Mouse (Mus musculus) lung, embryonic 16.5 days (tissue): Measurements from ENCODE around the gene Ebp. TPM values are rescaled to one million over a fixed set of nuclear protein-coding genes. Genes with fewer than 3 reads are reported as not detected.
A peak's percentile ranks its signal among the peaks of the same experiment; 100 is the strongest.

Experiments
- ATAC-seq: fragments of 200-750 bp; cut with Nextera tagmentation; 2 replicates; pipeline ENCODE4 v1.8.0; 2017; ENCODE audit warnings: low read depth, mild to moderate bottlenecking, moderate library complexity
- H3K27ac ChIP-seq: fragments of 300-500 bp; sonication (generic); 2 replicates; pipeline ENCODE4 v1.5.1; 2014; ENCODE audit warnings: mild to moderate bottlenecking, control low read depth, low read length
- H3K27me3 ChIP-seq: fragments of 300-500 bp; sonication (generic); 2 replicates; pipeline ENCODE4 v1.6.1; 2014; ENCODE audit warnings: low read depth, low read length, mixed read lengths; ENCODE audit not compliant: control insufficient read depth, insufficient read depth
- H3K36me3 ChIP-seq: fragments of 300-500 bp; sonication (generic); 2 replicates; pipeline ENCODE4 v1.6.1; 2014; ENCODE audit warnings: low read length; ENCODE audit not compliant: control insufficient read depth, insufficient read depth
- H3K4me1 ChIP-seq: fragments of 300-500 bp; sonication (generic); replicated peaks from 2 replicates; pipeline ENCODE4 v1.6.1; 2014; ENCODE audit warnings: low read length, mixed read lengths; ENCODE audit not compliant: control insufficient read depth, insufficient read depth
- H3K4me2 ChIP-seq: fragments of 300-500 bp; sonication (generic); 2 replicates; pipeline ENCODE4 v1.6.1; 2014; ENCODE audit warnings: low read depth, low read length, control low read depth
- H3K4me3 ChIP-seq: fragments of 300-500 bp; sonication (generic); 2 replicates; pipeline ENCODE4 v1.5.1; 2014; ENCODE audit warnings: mild to moderate bottlenecking, low read length, control low read depth
- H3K9ac ChIP-seq: fragments of 300-500 bp; sonication (generic); 2 replicates; pipeline ENCODE4 v1.6.1; 2014; ENCODE audit warnings: low read length, control low read depth
- H3K9me3 ChIP-seq: fragments of 300-500 bp; sonication (generic); 2 replicates; pipeline ENCODE4 v1.6.1; 2016; ENCODE audit warnings: low read length; ENCODE audit not compliant: control insufficient read depth
- WGBS: fragments of 180-500 bp; shearing (Covaris S2); extraction: QIAGEN DNeasy Blood & Tissue Kit; methylation state at CpG from one replicate; pipeline ENCODE4 v1.1.7; 2014; 5-methylcytosine and 5-hydroxymethylcytosine counted together
- polyA plus RNA-seq: library from polyadenylated mRNA; unstranded; fragments of >200 nt; fragmentation: Nextera tagmentation; extraction: Ambion mirVana; gene quantifications from 2 replicates; pipeline ENCODE4 v1.2.1, GENCODE M21; 2015

The Ebp gene
- polyA plus RNA-seq = 40.8 and 41.9 TPM in 2 replicates

GRCm38 (mm10) chrX:8193419-8193723 is at the start of gene Ebp:
TSS of gene Ebp (minus strand) at chrX:8193512.
- Histone ChIP-seq H3K27me3 (no peaks in the 10 kb centered on the region), H3K36me3 (no peaks in the 10 kb centered on the region), H3K4me3 (peak within 1 kb of the TSS; percentile 62), H3K4me1 (0 out of 2 replicates have a peak, but pooled peaks cover 5% of the 10 kb centered on the region), H3K9ac (peak within 1 kb of the TSS; percentile 76), H3K27ac (0 out of 2 replicates have a peak within 1 kb of the TSS, but pooled peaks have one; percentile 27), H3K4me2 (peak within 1 kb of the TSS; percentile 66), H3K9me3 (no peaks in the 10 kb centered on the region)
- ATAC-seq = no peak
- WGBS = 20% methylated on average over 10 of the region's 10 CpGs

DNA sequence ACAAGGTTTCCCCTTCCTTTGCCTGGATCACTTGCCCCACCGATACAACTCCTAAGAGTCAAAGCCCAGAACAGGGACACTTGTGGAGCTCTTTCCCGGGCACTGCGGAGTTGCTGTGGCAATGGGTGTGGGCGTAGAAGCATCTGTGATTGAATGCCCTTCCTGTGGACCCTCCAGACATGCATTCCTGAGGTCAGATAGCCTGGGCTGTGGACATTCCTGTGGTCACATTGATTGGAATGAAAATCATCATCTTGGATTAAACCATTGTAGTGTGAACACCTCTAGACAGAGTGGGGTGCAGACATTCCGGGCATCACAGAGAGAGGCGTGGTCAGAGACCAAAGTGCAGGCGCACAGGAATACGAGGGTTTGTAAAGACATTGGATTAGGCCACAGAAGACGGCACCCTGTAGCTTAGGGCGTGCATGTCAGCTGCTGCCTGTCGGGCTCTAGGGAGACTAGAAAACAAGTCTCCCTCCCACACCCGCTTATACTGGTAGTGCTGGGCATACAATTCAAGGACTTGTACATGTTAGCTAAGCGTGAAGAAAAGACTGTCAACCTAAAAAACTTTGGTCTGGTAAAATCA is 45.6 kb upstream of the Ebp start:
- no peak overlapping the region for H3K4me3 ChIP-seq
- H3K9ac ChIP-seq = no peak overlapping the region
- no peaks in the 10 kb centered on the region for H3K4me1 ChIP-seq
- WGBS = 72% methylated on average over 13 of the region's 13 CpGs
- no peaks in the 10 kb centered on the region for H3K27me3 ChIP-seq
- H3K9me3 ChIP-seq = no peaks in the 10 kb centered on the region
- no peak overlapping the region for H3K4me2 ChIP-seq
- peak; percentile 54 for ATAC-seq
- H3K36me3 ChIP-seq = no peaks in the 10 kb centered on the region
- no peak overlapping the region for H3K27ac ChIP-seq

DNA sequence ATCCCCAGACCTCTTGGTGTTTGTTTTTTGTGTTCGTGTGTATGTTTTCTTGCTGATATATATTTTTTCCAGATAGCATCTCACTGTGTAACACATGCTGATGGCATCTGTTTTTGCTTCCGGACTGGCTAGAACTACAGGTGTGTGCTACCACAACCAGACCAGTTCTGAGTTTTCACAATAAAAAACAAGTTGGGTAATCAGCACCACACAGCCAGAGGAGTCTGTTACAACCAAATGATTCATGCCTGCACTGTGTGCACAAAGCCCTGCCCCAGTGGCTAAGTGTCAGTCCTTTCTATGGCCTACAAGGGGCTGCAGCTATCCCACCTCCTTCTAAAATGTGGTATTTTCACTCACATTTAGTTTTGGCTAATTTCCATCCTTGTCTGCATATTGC is 43.4 kb upstream of the Ebp start:
- Histone ChIP-seq H3K4me3 (no peak overlapping the region), H3K27ac (no peak overlapping the region), H3K9me3 (no peaks in the 10 kb centered on the region), H3K9ac (no peak overlapping the region), H3K4me2 (no peak overlapping the region), H3K27me3 (no peaks in the 10 kb centered on the region), H3K4me1 (no peaks in the 10 kb centered on the region), H3K36me3 (no peaks in the 10 kb centered on the region)
- WGBS = 65% methylated on average over 2 of the region's 2 CpGs
- no peak for ATAC-seq

DNA sequence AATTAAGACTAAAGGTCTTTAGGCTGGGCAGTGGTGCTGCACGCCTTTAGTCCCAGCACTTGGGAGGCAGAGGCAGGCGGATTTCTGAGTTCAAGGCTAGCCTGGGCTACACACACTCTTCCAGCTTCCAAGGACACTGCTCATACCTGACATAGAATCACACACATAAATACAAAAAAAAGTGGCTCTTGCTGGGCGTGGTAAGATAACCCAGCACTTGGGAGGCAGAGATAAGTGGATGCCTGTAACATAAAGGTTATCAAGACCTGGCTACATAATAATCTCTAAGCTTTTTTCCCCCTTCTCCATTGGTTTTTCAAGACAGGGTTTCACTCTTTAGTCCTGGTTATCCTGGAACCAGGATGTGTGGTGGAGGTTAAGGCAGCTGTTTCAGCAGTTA is 40.3 kb upstream of the Ebp start:
- H3K4me2 ChIP-seq = no peak overlapping the region
- no peaks in the 10 kb centered on the region for H3K27me3 ChIP-seq
- WGBS = 69% methylated on average over 3 of the region's 3 CpGs
- H3K36me3 ChIP-seq = no peaks in the 10 kb centered on the region
- no peak for ATAC-seq
- no peak overlapping the region for H3K4me3 ChIP-seq
- no peak overlapping the region for H3K9ac ChIP-seq
- no peak overlapping the region for H3K27ac ChIP-seq
- no peaks in the 10 kb centered on the region for H3K9me3 ChIP-seq
- no peaks in the 10 kb centered on the region for H3K4me1 ChIP-seq

- WGBS = 80% methylated on average over 4 of the region's 4 CpGs
- Histone ChIP-seq H3K9ac (no peak overlapping the region), H3K9me3 (no peaks in the 10 kb centered on the region), H3K4me3 (no peak overlapping the region), H3K4me1 (no peaks in the 10 kb centered on the region), H3K4me2 (no peak overlapping the region), H3K36me3 (no peaks in the 10 kb centered on the region), H3K27me3 (no peaks in the 10 kb centered on the region), H3K27ac (no peak overlapping the region)
- ATAC-seq = no peak
Observed at GRCm38 (mm10) chrX:8230272-8230671, 37.0 kb upstream of the Ebp start.

- H3K9me3 ChIP-seq = no peaks in the 10 kb centered on the region
Observed at GRCm38 (mm10) chrX:8223473-8223872, 30.2 kb upstream of the Ebp start.

GRCm38 (mm10) chrX:8222678-8223421 is 29.5 kb upstream of the Ebp start:
- Histone ChIP-seq H3K9me3 (no peaks in the 10 kb centered on the region), H3K4me3 (no peak overlapping the region), H3K27ac (no peak overlapping the region), H3K9ac (no peak overlapping the region), H3K27me3 (no peaks in the 10 kb centered on the region), H3K36me3 (no peaks in the 10 kb centered on the region), H3K4me1 (no peaks in the 10 kb centered on the region), H3K4me2 (no peak overlapping the region)
- 46% methylated on average over 7 of the region's 7 CpGs for WGBS
- no peak for ATAC-seq

More at GRCm38 (mm10) chrX:8223473-8223872, 30.2 kb upstream of the Ebp start:
- Histone ChIP-seq H3K4me2 (no peak overlapping the region), H3K27ac (no peak overlapping the region), H3K4me1 (no peaks in the 10 kb centered on the region), H3K36me3 (no peaks in the 10 kb centered on the region), H3K9ac (no peak overlapping the region), H3K4me3 (no peak overlapping the region), H3K27me3 (no peaks in the 10 kb centered on the region)
- no peak for ATAC-seq
- 81% methylated on average over 7 of the region's 7 CpGs for WGBS

GRCm38 (mm10) chrX:8222296-8222677 is 29.0 kb upstream of the Ebp start:
- H3K9ac ChIP-seq = no peak overlapping the region
- H3K36me3 ChIP-seq = no peaks in the 10 kb centered on the region
- H3K4me3 ChIP-seq = no peak overlapping the region
- H3K4me1 ChIP-seq = no peaks in the 10 kb centered on the region
- H3K4me2 ChIP-seq = no peak overlapping the region
- H3K27ac ChIP-seq = no peak overlapping the region
- H3K9me3 ChIP-seq = no peaks in the 10 kb centered on the region
- no peaks in the 10 kb centered on the region for H3K27me3 ChIP-seq
- WGBS = 78% methylated on average over 3 of the region's 3 CpGs
- no peak for ATAC-seq

DNA sequence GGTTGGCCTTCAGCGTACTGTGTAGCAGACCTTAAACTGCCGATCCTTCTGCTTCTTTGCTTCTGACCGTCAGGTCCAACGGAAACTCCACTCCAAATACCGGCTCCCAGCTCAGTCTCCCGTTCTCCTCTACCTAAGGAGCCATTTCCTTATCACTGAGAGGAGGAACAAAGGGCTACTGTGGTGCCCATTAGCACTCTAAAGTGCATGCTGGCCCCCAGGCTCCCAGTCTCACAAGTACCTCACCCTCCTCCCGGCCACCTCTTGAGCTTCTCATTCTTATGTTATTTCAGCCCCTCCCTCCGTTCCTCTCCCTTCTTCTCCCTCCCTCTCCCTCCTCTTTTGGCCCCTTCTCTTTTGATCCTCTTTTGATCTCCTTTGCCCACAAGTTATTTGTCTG is 26.3 kb upstream of the Ebp start:
- 38% methylated on average over 8 of the region's 8 CpGs for WGBS
- H3K27ac ChIP-seq = peak overlapping the region; percentile 55
- no peak overlapping the region for H3K4me2 ChIP-seq
- no peaks in the 10 kb centered on the region for H3K36me3 ChIP-seq
- no peaks in the 10 kb centered on the region for H3K27me3 ChIP-seq
- no peak overlapping the region for H3K4me3 ChIP-seq
- ATAC-seq = peak; percentile 79
- no peak overlapping the region for H3K9ac ChIP-seq
- H3K9me3 ChIP-seq = no peaks in the 10 kb centered on the region
- H3K4me1 ChIP-seq = no peaks in the 10 kb centered on the region
